Mouse (Mus musculus): ENCODE measurements around the gene Zfp408.

The Zfp408 gene

GRCm38 (mm10) chr2:91649553-91650359 is at the start of gene Zfp408, which contains the start of gene Arhgap1:
Gene Zfp408, minus strand, starts transcription at chr2:91649791.
Gene Arhgap1, plus strand, starts transcription at chr2:91649860.
- in situ Hi-C loops (cut with MboI; ENCODE audit: low pct_unique_long_range_greater_than_20kb in 1 of 2, low sequenced_read_pairs in 2 of 2, unreplicated experiment in 1 of 2), result loop anchor here in 1 of 2 experiments (25.0 kb wide), 1 partner anchor 362 kb away; no protein-coding TSS in a partner anchor

DNA sequence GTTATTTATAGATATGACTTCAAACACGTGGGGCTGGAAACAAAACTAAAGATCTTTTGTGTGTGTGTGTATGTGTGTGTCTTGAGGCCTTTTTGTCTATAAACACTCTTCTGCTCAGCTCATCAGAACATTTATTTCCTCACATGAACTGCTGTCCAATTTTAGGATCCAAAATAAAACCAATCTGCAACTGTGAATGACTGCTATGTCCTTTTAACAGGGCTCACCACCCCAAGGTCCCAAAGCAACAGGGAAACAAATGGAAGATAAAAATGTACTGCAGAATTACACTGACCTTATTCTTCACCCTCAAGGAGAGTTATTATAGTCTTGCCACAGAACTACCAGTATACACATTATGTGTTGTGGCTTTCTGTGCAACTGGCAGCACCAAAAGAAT is 49.6 kb upstream of the Zfp408 start:
- in situ Hi-C loops (cut with MboI; ENCODE audit: low pct_unique_long_range_greater_than_20kb in 1 of 2, low sequenced_read_pairs in 2 of 2, unreplicated experiment in 1 of 2), result no loop called here

DNA sequence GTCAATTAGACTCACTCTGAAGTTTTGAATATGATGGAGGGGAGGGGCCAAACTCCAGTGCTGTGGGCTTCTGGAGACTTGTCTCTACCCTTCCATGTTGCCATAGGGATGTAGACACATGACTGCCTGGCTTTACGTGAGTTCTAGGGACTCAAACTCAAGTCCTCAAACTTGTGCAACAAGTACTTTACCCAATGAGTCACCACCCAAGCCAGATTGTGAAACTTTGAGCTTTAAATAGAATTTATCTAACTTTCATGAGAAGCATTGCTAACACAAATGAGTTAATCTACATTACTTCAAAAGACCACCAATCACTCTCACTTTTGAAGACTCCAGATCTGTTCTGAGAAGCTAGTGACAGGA is 46.6 kb upstream of the Zfp408 start:
- in situ Hi-C loops (cut with MboI; ENCODE audit: low pct_unique_long_range_greater_than_20kb in 1 of 2, low sequenced_read_pairs in 2 of 2, unreplicated experiment in 1 of 2), result no loop called here

GRCm38 (mm10) chr2:91695436-91696224 is 46.0 kb upstream of the Zfp408 start:
- in situ Hi-C loops (cut with MboI; ENCODE audit: low pct_unique_long_range_greater_than_20kb in 1 of 2, low sequenced_read_pairs in 2 of 2, unreplicated experiment in 1 of 2), result no loop called here

DNA sequence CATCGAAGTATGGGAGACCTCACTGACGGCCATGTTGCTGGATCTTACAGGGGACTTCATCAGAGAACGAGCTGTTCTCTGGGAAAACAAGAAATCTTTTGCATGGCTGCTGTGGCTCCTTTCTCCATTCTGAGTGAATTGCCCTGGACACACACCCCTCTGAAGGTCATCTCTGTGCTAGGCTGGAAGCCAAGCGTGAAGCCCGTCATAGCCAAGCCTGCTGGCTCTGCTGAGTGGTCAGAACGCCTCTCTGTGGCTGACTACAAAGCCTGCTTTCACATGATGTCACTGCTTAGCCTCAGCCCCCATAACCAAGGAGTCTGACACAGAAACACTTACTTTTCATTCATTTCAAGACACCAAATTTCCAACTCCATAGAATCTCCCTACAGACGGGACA is 39.9 kb upstream of the Zfp408 start:
- in situ Hi-C loops (cut with MboI; ENCODE audit: low pct_unique_long_range_greater_than_20kb in 1 of 2, low sequenced_read_pairs in 2 of 2, unreplicated experiment in 1 of 2), result no loop called here

DNA sequence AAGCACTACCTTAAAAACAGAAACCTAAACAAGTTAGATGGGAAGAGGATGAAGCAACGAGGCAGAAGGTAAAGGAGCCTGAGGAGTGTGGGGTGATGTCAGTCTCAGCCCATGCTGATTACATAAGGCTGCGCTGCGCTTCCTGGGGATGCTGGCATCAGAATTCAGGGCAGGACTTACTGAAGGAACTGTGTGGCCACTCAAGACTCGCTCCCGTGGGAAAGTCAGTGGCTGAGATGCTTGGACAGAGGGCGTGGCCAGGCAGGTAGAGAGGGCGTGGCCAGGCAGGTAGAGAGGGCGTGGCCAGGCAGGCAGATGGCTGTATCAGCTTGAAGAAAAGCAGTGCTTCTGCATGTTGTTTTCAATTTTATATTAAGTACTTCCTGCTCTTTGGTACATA is 34.3 kb upstream of the Zfp408 start:
- in situ Hi-C loops (cut with MboI; ENCODE audit: low pct_unique_long_range_greater_than_20kb in 1 of 2, low sequenced_read_pairs in 2 of 2, unreplicated experiment in 1 of 2), result no loop called here

GRCm38 (mm10) chr2:91682850-91683249 is 33.3 kb upstream of the Zfp408 start:
- in situ Hi-C loops (cut with MboI; ENCODE audit: low pct_unique_long_range_greater_than_20kb in 1 of 2, low sequenced_read_pairs in 2 of 2, unreplicated experiment in 1 of 2), result no loop called here

DNA sequence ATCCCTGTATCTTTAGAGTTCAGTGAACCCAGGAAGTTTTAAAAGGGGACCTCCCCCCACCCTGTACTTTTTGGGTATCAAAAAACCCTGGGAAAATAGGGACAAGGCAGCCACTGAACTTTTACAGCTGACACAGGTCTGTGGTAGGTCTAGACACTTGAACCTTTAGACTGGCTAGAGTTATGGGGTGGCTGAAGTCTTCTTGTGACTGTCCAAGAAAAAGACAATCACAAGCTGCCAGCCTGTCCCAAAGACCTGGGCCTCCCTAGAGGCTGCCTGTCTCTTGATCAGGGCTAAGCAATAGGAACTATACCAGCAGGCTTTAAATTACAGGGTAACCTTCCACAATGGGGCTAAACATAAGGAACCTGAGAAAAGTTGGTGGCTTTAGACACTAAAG is 27.4 kb upstream of the Zfp408 start:
- in situ Hi-C loops (cut with MboI; ENCODE audit: low pct_unique_long_range_greater_than_20kb in 1 of 2, low sequenced_read_pairs in 2 of 2, unreplicated experiment in 1 of 2), result no loop called here

DNA sequence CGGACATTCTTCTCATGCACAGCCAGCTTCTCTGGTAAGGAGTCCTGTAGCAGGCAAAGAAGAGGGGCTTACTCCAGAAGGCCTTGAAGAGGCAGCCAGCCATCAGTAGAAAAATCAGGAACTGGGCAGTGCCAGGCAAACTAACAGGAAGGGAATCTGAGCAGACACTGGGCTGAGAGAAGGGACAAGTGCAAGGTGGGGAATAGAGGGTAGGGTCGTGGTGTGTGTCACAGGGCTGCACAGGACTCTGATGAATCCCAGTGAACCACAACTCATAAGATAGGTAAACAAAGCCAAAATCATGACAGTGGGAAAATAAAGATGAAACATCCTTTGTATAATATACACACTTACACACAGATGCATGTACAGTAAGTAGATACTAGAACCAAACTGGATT is 26.8 kb upstream of the Zfp408 start:
- in situ Hi-C loops (cut with MboI; ENCODE audit: low pct_unique_long_range_greater_than_20kb in 1 of 2, low sequenced_read_pairs in 2 of 2, unreplicated experiment in 1 of 2), result no loop called here

DNA sequence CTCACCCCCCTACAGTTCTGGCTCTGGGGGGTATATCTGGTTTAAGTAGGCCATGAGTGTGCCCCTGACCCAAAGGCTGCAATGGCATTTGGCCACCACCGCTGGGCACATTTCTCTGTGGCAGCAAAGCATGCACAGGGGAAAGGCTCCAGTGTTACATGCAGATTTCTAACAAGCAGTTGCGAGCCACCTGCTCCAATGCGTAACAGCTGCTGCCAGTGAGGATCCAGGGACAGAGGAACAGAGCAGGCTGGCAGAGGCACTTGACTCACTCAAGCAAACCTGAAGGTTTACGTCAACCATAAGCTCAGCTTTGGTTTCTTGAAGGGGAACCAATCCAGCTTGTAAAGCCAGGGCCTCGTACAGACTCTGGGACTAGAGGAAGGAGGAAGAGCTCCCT is 25.3 kb upstream of the Zfp408 start:
- in situ Hi-C loops (cut with MboI; ENCODE audit: low pct_unique_long_range_greater_than_20kb in 1 of 2, low sequenced_read_pairs in 2 of 2, unreplicated experiment in 1 of 2), result no loop called here

- in situ Hi-C loops (cut with MboI; ENCODE audit: low pct_unique_long_range_greater_than_20kb in 1 of 2, low sequenced_read_pairs in 2 of 2, unreplicated experiment in 1 of 2), result no loop called here
These were observed 24.0 kb upstream of the Zfp408 start for GRCm38 (mm10) chr2:91673587-91673986.

DNA sequence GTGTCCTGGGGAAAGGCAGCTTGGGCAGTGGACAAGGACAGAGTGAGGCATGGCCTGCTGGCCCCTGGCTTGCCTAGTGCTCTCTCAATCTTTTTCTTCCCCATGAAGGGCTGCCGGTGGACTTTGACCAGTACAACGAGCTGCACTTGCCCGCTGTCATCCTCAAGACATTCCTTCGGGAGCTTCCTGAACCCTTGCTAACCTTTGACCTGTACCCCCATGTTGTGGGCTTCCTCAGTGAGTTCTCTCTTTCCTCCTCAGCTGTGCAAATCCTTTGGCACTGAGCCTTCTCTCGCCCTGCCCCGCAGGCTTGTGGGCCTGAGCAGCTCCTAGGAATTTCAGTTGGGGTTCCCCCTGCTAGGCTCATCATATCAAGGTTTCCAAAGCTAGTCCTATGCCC is 20.4 kb upstream of the Zfp408 start:
- in situ Hi-C loops (cut with MboI; ENCODE audit: low pct_unique_long_range_greater_than_20kb in 1 of 2, low sequenced_read_pairs in 2 of 2, unreplicated experiment in 1 of 2), result no loop called here

GRCm38 (mm10) chr2:91669326-91669725 is 19.7 kb upstream of the Zfp408 start:
- in situ Hi-C loops (cut with MboI; ENCODE audit: low pct_unique_long_range_greater_than_20kb in 1 of 2, low sequenced_read_pairs in 2 of 2, unreplicated experiment in 1 of 2), result no loop called here

DNA sequence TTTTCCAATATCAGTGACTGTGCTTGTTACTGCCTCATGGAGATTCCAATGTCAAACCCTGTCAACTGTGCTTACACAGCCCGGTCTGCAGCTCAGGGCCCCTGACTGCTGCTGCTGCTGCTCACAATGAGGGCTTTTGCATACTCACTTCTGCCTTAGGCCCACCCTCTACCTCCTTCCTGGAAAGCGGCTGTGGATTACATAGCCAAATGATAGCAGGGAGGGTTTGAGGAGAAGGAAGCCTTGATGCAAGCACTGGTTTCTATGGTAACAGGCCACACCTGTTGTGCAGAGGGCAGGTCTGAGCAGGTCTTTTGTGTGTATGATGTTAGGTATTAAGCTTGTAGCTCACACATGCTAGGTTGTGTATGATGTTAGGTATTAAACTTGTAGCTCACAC is 18.2 kb upstream of the Zfp408 start:
- in situ Hi-C loops (cut with MboI; ENCODE audit: low pct_unique_long_range_greater_than_20kb in 1 of 2, low sequenced_read_pairs in 2 of 2, unreplicated experiment in 1 of 2), result no loop called here

DNA sequence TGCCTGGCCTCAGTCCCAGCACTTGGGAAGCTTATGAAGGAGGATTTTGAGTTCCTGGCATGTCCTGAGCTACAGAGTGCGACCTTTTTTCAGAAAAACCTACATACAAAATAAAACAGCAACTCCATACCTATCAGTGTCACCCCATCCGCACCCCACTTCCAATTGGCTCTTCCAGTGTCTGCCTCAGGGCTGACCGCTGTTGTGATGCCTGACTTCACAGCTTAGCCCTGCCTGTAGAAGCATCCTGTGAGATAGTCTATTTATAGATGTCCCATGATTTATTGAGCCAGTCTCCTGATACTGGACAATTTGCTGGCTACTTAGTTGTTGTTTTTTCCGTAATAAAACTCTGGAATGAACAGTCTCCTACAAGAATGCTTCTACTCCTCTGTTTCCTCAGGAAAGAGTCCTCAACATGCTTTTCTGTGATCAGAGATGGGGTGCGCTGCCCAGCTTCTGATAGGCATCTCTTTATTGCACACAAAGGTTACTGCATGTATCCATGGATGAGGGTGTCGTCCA is 16.9 kb upstream of the Zfp408 start:
- in situ Hi-C loops (cut with MboI; ENCODE audit: low pct_unique_long_range_greater_than_20kb in 1 of 2, low sequenced_read_pairs in 2 of 2, unreplicated experiment in 1 of 2), result no loop called here

DNA sequence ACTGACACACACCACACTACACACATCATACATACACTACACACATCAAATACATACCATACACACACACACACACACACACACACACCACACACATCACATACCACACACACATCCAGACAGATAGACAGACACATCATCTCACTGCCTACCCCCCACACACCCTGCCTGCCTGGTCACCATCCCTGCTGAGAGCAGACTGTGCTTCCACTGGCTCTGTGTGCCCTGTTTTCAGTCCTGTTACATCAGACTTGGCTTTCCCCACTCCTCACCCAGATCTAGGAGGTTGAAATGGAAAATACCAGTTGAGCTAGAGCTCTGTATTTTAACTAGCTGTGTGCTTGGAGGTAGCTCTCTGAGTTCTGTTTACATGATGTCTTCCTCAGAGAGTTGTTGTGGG is 15.2 kb upstream of the Zfp408 start:
- in situ Hi-C loops (cut with MboI; ENCODE audit: low pct_unique_long_range_greater_than_20kb in 1 of 2, low sequenced_read_pairs in 2 of 2, unreplicated experiment in 1 of 2), result no loop called here

- in situ Hi-C loops (cut with MboI; ENCODE audit: low pct_unique_long_range_greater_than_20kb in 1 of 2, low sequenced_read_pairs in 2 of 2, unreplicated experiment in 1 of 2), result no loop called here
These were observed 11.4 kb upstream of the Zfp408 start for GRCm38 (mm10) chr2:91660981-91661380.

DNA sequence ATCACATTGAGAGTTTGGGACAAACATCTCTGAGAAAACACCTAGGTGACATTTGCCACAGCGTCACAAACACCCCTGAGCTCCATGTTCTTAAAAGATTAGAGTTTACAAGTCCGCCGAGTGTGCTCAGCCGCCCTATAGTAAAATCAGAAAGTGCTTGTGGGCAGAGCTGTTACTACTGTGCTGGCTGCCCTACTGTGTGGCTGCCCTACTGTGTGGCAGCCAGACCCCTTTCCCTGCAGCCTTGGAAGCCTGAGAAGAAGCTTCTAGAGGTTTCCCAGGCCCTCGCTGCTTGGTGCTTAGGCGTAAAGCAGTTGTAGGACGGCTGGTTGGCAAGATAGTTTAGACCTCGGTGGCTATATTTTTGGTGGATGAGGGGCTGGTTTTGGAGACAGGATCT is 10.1 kb upstream of the Zfp408 start:
- in situ Hi-C loops (cut with MboI; ENCODE audit: low pct_unique_long_range_greater_than_20kb in 1 of 2, low sequenced_read_pairs in 2 of 2, unreplicated experiment in 1 of 2), result no loop called here

GRCm38 (mm10) chr2:91656774-91657173 is 7.2 kb upstream of the Zfp408 start:
- in situ Hi-C loops (cut with MboI; ENCODE audit: low pct_unique_long_range_greater_than_20kb in 1 of 2, low sequenced_read_pairs in 2 of 2, unreplicated experiment in 1 of 2), result no loop called here

DNA sequence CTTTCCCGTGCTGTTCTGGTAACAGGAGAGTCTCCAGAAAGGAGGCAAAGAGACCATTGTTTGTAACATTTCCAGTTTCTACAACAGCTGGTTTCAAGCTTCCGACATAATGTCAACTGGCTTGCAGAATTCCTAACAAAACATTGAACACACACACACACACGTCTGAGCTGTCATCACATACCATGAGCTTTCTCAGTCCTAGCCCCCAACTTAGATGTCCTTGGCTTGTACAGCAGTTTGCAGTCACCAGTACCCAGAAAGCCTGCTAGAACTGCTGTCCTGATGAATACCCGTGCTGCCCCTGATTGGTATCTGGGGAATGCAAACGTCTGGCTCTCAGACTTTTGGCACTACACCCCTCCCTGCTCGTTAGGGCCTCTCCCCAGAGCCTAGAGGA is 6.2 kb upstream of the Zfp408 start:
- in situ Hi-C loops (cut with MboI; ENCODE audit: low pct_unique_long_range_greater_than_20kb in 1 of 2, low sequenced_read_pairs in 2 of 2, unreplicated experiment in 1 of 2), result no loop called here

Data from mouse embryonic stem cell (cell line).